Mouse (Mus musculus): ENCODE data around the gene 1700031F05Rik. TPM values are rescaled to one million over a fixed set of nuclear protein-coding genes. Genes with fewer than 3 reads are reported as not detected.

Gene 1700031F05Rik
- polyA plus RNA-seq (2021; fragmentation: Nextera tagmentation) = not detected in 2 replicates
- long read RNA-seq, experiment 1 = 0 reads
- long read RNA-seq, experiment 2 = 0 reads

DNA sequence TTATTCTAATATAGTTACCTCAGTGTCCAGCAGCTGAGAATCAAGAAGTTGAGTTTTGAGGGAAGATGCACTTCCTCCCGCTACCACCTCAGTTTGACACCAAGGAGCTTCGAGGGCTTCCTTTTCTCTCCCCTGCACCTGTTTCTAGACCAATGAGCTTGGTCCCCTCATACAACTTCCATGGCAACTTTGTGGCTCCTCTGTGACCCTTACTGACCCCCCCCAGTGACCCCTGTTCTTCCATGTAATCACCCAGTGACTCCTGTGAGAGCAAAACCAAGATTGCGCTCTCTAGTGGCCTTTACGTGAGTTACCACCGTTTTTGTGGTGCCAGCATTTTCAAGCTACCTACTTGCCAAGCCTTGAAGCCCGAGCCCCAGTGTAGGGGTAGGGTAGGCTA, at the start of gene 1700031F05Rik:
Gene 1700031F05Rik, minus strand, starts transcription at position 101 of the 400 bp plus-strand sequence.

GRCm38 (mm10) chrX:102908587-102908986, 40.8 kb upstream of the 1700031F05Rik start, which contains the start of the genes Dmrtc1a and 1700011M02Rik:
Gene Dmrtc1a (minus strand): TSS chrX:102908687.
Gene 1700011M02Rik (plus strand): TSS chrX:102908905.

DNA sequence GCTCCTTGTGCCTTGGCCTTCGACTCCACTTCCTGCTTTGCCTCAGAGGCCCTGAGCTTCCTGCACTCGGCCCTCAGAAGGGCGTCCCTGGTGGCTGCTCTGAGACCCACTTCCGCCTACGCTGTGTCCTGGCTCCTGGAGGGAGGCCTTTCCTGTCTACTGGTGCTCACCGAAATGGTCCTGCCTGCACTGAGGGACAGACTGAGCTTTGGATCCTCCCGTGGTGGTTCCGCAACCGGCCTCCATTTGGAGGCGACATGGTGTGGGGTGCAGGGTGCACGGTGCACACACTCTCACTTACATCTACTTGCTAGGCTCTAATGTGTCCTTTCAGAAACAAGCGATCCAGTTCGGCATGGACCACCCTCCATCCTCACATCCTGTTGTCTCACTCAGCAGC, 13.3 kb downstream of the 1700031F05Rik start, which contains the start of gene Dmrtc1c2:
Gene Dmrtc1c2, minus strand, starts transcription at position 101 of the 400 bp plus-strand sequence.

Other genes with a start within 250 kb of the 1700031F05Rik start
- 1.5 and 3.1 TPM in 2 replicates for gene Phka1, start 223.7 kb downstream of the 1700031F05Rik start, polyA plus RNA-seq (2021; fragmentation: Nextera tagmentation)
- not detected in 2 replicates for gene Gm3880, start 181.0 kb downstream of the 1700031F05Rik start, polyA plus RNA-seq (2021; fragmentation: Nextera tagmentation)
- not detected in 2 replicates for gene Gm9112, start 160.3 kb downstream of the 1700031F05Rik start, polyA plus RNA-seq (2021; fragmentation: Nextera tagmentation)
- gene Dmrtc1b, start 160.1 kb downstream of the 1700031F05Rik start, polyA plus RNA-seq (2021; fragmentation: Nextera tagmentation) = not detected in 2 replicates
- gene Dmrtc1c1, start 65.0 kb downstream of the 1700031F05Rik start, polyA plus RNA-seq (2021; fragmentation: Nextera tagmentation) = not detected in 2 replicates
- not detected in 2 replicates for gene Dmrtc1c2, start 13.4 kb downstream of the 1700031F05Rik start, polyA plus RNA-seq (2021; fragmentation: Nextera tagmentation)
- gene Dmrtc1a, start 40.7 kb upstream of the 1700031F05Rik start, polyA plus RNA-seq (2021; fragmentation: Nextera tagmentation) = 9.1 and 12.8 TPM in 2 replicates
- not detected in 2 replicates for gene 1700011M02Rik, start 40.9 kb upstream of the 1700031F05Rik start, polyA plus RNA-seq (2021; fragmentation: Nextera tagmentation)
- not detected in 2 replicates for gene 1700018G05Rik, start 60.4 kb upstream of the 1700031F05Rik start, polyA plus RNA-seq (2021; fragmentation: Nextera tagmentation)

Measured in left cerebral cortex, adult 6 months (tissue).